Mouse (Mus musculus) cortical plate, adult 2 months (tissue): ENCODE data around the gene Nubp2. TPM values are rescaled to one million over a fixed set of nuclear protein-coding genes. Genes with fewer than 3 reads are reported as not detected.

Experiments
- H3K27ac ChIP-seq: fragments of 200-500 bp; 2 replicates; pipeline ENCODE4 v1.5.1; 2012; ENCODE audit warnings: low read length, control low read depth, inconsistent platforms; ENCODE audit not compliant: insufficient read depth
- H3K4me1 ChIP-seq: fragments of 200-500 bp; 2 replicates; pipeline ENCODE4 v1.6.1; 2011; ENCODE audit warnings: low read length; ENCODE audit not compliant: control insufficient read depth, insufficient read depth
- H3K4me3 ChIP-seq: fragments of 200-500 bp; 2 replicates; pipeline ENCODE4 v1.5.1; 2011; ENCODE audit warnings: mild to moderate bottlenecking, low read length, control low read depth; ENCODE audit not compliant: insufficient read depth
- CTCF ChIP-seq: fragments of 200-500 bp; IDR thresholded peaks from 2 replicates; pipeline ENCODE4 v1.5.1; 2011; ENCODE audit warnings: mild to moderate bottlenecking, control low read depth, low read length; ENCODE audit not compliant: insufficient read depth; ENCODE audit errors: extremely low read depth
- POLR2A ChIP-seq: fragments of 200-500 bp; IDR thresholded peaks from 2 replicates; pipeline ENCODE4 v1.6.1; 2011; ENCODE audit warnings: mild to moderate bottlenecking, low read length, control low read depth; ENCODE audit not compliant: insufficient read depth; ENCODE audit errors: extremely low read depth
- polyA plus RNA-seq: library from polyadenylated mRNA; depleted of rRNA; stranded (reverse); fragments of >200 nt; gene quantifications from 2 replicates; pipeline ENCODE4 v1.2.3, GENCODE M21; 2012

Gene Nubp2
- polyA plus RNA-seq, 1 experiment, result 27.3 TPM

- Histone ChIP-seq H3K4me1 (peaks cover 5% of the 10 kb centered on the region; the same call in 1 of the 2 replicates), H3K27ac (peak overlapping the region; percentile 26; the same call in 1 of the 2 replicates)
These were observed 1.3 kb upstream of the Nubp2 start for GRCm38 (mm10) chr17:24887291-24888080.

DNA sequence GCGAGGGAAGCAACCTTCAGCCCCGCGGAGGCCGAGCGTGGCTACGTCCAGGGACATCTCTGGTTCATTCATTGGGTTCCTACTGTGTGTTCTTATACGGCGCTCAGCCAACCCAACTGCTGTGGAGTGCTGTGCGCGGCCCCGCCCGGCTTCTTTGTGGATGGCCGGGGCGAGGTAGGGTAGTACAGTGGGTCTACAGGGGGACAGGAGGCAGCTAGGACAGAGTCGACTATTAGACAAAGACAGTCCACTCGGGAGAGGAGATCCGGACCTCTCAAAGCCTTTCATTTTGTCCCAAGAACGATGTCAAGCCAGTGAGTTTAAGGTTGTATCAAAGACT, 753 bp upstream of the Nubp2 start:
- Histone ChIP-seq H3K4me3 (peak overlapping the region; percentile 95), H3K27ac (peak overlapping the region; percentile 26), H3K4me1 (peaks cover 5% of the 10 kb centered on the region; the same call in 1 of the 2 replicates)
- TF ChIP-seq CTCF, result no peak
- TF ChIP-seq POLR2A, result no peak

More at GRCm38 (mm10) chr17:24887291-24888080, 1.3 kb upstream of the Nubp2 start:
- H3K4me3 ChIP-seq, result peak overlapping the region; percentile 95
- TF ChIP-seq POLR2A (no peak), CTCF (no peak)

DNA sequence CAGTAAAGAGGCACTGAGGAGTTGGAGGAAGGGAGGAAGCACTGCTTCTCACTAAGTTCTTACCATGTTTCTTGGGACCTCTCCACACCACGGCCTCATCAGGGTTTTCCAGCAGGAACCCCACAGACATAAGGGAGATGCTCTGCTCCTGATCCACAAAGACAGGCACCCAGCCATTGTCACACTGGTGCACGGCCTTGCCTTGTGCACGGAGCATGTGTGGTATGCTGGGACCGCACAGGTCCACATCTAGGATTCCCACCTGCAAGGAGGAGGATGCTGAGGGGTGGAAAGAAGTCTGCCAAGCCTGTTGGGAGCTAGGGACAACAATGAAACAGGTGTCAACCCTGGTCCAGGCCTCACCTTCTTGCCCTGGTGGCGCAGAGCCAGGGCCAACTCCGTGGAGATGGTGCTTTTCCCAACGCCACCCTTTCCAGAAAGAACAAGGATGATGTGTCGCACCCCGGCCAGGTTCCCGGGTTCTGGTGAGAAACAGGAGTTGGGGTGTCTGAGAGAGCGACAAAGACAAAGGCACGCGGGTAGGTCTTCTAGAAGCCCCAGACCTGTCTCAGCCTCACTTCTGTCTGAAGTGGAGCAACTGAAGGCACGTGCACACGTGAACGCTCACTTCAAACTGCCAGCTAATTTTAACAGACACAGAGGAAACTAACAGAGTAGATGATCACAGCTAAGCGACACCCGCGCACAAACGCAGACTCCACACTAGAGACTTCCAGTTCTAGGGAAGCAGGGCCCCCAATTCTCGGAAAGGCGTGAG, 604 bp downstream of the Nubp2 start:
- peaks cover 5% of the 10 kb centered on the region; the same call in 1 of the 2 replicates for H3K4me1 ChIP-seq
- no peak overlapping the region for H3K27ac ChIP-seq
- peak overlapping the region; percentile 81 for H3K4me3 ChIP-seq
- TF ChIP-seq CTCF, result no peak
- TF ChIP-seq POLR2A, result no peak

- no peak overlapping the region for H3K27ac ChIP-seq
- TF ChIP-seq POLR2A (no peak), CTCF (no peak)
- no peak overlapping the region for H3K4me3 ChIP-seq
- peaks cover 5% of the 10 kb centered on the region; the same call in 1 of the 2 replicates for H3K4me1 ChIP-seq
These were observed 1.8 kb downstream of the Nubp2 start for GRCm38 (mm10) chr17:24884391-24884790.

- Histone ChIP-seq H3K27ac (no peak overlapping the region), H3K4me1 (peaks cover 2% of the 10 kb centered on the region; the same call in 1 of the 2 replicates), H3K4me3 (no peak overlapping the region)
- peak; percentile 44; the same call in 1 of the 2 replicates for TF ChIP-seq CTCF
- no peak for TF ChIP-seq POLR2A
These were observed 4.3 kb downstream of the Nubp2 start for GRCm38 (mm10) chr17:24881738-24882440.

GRCm38 (mm10) chr17:24878531-24878930, 7.6 kb downstream of the Nubp2 start:
- Histone ChIP-seq H3K4me1 (no peaks in the 10 kb centered on the region), H3K4me3 (no peak overlapping the region), H3K27ac (no peak overlapping the region)
- no peak for TF ChIP-seq CTCF
- TF ChIP-seq POLR2A, result no peak

DNA sequence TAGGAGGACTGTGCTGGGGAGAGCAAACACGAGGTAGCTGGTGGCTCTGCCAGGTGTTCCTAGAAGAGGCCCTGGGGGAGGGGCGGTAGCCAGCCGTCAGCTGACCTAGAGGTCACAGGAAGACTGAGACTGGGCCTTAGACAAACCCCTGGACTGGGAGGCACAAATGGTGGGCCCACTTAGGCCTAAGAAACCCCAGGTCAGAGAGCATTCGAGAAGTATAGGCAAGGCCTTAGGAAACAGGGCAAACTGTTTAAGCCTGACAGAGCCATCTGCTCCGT, 8.1 kb downstream of the Nubp2 start:
- H3K27ac ChIP-seq, result no peak overlapping the region
- TF ChIP-seq POLR2A, result no peak
- TF ChIP-seq CTCF, result no peak
- no peak overlapping the region for H3K4me3 ChIP-seq
- H3K4me1 ChIP-seq, result no peaks in the 10 kb centered on the region

GRCm38 (mm10) chr17:24877336-24878116, 8.6 kb downstream of the Nubp2 start:
- Histone ChIP-seq H3K4me1 (no peaks in the 10 kb centered on the region), H3K27ac (no peak overlapping the region), H3K4me3 (no peak overlapping the region)
- TF ChIP-seq CTCF (no peak), POLR2A (no peak)

DNA sequence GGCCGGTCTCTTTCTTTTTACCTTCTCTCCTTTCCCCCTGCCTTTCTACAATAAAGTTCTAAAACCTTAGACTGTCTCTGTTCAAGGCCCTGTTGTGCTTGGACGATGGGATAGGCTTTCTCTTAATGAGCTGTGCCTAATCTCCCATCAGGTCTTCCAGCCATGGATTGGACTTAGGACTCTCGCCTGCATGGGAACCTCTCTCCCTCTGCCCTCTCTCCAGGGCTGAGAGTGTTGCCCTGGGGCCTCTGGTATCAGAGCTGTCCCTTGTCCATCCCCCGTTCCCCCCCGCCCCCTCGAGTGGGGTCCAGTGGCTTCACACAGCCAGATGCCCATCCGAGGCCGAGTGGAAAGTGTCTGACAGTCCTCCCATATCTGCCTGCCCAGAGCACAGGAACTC, 11.2 kb downstream of the Nubp2 start:
- Histone ChIP-seq H3K4me1 (no peaks in the 10 kb centered on the region), H3K4me3 (no peak overlapping the region), H3K27ac (no peak overlapping the region)
- TF ChIP-seq POLR2A (no peak), CTCF (no peak)
